Mouse (Mus musculus) frontal cortex, adult 2 months (tissue): ENCODE measurements at regions not wholly inside any gene's neighbourhood (a gene's known extent, or its start where the extent isn't known, plus 50 kb on each side); places are given as distances from the start of the nearest gene placed in this dataset.

Experiments used
- DNase-seq, 2 experiments: peaks; one replicate each; pipeline ENCODE4 v3.0.0; 2022; ENCODE audit warnings: low spot score in 1 of 2; ENCODE audit errors: extremely low spot score in 1 of 2

DNA sequence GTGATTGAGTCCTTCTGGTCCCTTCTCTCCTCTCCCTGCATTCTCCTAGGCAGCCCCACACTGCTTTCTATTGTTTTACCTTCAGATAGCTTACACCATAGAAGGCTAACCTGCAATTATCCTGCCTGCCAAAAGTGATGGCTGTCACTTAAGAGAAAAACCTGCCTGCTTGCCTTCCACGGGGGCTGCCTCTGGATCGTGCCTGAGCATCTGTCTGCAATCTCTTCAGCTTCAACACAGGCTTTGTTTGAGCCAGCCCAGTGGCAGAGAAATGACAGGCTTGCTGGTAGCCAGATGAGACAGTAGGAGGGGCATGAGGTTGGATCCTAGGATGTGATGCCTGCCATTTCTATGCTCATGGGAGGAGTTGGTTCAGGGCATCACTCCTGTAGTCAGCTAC lies 345.2 kb upstream of the Tshz3 start:
- DNase-seq: no peak

DNA sequence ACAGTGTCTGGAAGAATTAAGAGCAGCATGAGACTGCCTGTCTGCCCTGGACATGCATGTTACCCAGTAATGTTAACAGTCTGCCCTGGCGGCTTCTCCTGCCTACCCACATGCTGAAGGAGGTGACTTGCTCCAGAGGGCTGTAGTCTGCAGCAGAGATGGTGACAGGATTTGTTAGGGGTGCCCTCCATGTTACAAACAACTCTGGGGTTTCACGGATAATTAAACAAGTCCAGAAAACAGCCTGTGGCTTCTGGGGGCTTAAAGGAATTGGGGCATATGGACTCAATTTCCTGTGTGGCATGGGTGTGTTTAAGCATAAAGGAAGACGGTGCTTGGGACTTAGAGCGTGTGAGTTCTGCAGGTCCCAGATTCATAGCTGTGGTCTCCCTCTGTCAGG lies 347.3 kb upstream of the Tshz3 start:
- DNase-seq: no peak

DNA sequence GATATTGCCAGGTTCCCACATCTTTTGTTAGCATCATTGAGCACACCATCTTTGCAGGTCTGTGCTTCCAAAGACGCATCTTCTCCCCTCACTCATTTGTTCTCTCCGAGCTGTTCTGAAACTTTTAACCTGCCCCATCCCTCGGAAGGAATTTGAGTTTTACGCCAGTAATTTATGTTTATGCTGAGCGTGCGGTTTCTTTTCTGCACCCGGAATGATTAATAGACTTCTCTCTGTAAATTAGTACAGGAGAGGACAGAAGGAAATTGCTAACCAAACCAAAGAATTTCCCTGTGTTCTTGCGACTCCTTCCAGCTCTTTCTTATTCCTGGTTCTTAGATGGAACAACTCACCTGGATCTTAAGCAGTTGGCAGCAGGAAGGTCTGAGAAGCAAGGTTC lies 349.7 kb upstream of the Tshz3 start:
- no peak for DNase-seq

DNA sequence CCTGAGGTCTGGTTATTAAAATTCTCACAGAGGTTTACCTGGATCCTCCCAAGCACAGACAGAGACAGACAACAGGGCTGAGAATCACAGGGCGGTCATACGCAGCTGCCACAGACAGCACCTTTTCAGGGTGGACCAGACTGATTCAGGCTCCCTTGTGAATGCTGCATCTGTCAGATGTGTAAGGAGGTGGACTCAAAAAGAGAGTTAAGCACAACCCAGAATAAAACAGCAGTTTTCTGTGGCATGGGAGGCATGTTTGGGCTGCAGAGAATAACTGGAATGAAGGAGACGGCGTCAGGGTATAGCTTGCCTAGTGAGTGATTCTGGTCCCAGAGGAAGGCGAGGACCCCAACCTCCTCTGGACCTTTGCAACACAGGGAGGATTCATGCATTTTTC lies 363.1 kb upstream of the Tshz3 start:
- peak; percentile 5 to 35 for DNase-seq

DNA sequence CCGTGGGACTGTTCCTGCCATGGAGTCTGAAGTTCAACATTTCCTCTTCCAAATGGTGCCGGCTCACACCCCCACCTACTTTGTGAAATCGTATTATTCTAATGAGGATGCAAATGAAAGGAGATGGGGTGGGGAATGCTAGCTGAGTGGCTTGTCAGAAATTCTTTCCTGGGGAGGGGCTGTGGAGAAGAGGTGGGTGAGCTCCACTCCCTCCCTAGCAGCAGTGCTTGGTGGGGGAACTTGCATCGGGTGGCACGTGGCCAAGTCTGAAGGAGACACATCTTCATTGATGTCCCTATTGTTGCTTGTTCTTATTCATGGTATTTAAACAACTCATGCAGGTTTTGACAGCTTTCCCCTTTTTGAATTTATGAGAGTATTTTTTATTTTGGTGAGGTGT lies 363.8 kb upstream of the Tshz3 start:
- peak in 1 of 2 experiments; percentile 5 for DNase-seq

DNA sequence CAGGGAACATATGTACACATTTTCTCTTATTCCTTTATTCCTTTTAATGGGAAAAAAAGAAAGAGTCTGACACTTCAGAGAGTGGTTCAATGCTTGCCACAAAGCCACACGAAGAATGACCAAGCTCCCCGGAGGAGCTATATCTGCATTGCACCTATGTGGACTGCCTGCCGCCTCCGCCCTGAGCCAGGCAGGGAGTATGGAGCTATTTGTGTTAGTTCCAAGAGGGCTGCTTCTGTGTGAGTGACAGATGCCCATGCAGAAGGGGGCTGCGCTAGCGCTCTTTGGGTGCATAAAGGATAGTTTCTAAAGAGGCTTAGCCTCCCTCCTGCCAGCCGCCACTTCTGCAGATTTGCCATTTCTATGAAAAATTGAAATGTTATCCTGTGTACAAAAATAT lies 365.3 kb upstream of the Tshz3 start:
- peak in 1 of 2 experiments; percentile 25 for DNase-seq

DNA sequence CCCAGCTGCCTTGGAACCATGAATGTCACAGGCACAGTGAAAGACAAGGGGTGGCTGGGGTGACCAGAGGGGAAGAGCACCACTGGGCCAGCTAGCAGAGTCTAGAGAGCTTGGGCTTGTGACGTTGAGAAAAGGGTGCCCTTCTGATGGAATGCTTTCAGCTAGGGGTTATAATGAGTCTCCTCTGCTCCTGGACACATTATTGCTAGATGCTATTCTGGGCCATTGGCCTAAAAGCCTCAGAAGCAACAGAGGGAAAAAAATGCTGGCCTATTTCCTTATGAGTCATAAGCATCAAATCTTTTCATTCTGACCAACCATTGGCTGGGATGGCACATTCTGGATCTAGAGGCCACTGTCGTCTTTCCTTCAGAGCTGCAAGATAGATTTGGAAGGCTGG lies 369.8 kb upstream of the Tshz3 start:
- DNase-seq: no peak

DNA sequence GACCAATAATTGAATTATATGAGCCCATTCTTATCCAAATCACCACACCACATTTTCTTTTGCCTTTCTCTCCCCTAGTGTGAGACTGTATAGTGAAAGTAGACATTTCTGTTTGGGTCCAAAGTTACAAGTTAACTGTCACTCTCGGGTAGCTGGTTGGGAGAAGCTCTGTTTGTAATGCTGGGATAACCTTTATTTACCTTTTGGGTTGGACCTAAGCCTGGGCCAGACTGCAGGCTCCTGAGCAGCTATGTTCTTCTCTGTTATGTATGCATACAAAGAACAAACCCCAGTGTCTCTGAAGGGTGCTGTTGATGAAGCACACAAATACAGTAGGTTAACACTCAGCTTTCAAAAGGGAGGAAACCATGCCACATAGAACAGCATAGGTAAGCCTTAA lies 373.9 kb upstream of the Tshz3 start:
- DNase-seq: no peak

DNA sequence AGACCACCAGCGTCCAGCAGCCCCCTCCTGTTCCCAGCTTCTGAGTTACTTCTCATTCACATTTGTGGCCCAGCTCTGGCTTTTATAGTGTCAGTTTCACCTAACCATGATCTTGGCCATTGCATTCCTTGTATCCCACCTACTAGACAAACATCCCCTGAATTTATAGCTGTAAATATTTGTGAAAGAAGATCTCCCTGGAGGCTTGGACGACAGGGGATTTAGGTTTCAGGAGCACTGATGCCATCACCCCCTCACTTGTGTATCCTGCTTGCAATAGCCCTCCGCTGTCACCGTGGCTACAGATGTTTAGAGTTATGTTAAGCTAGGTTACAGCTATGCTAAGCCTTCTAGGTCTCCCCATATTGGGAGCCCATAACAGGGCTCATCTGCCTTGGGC lies 375.7 kb upstream of the Tshz3 start:
- no peak for DNase-seq

DNA sequence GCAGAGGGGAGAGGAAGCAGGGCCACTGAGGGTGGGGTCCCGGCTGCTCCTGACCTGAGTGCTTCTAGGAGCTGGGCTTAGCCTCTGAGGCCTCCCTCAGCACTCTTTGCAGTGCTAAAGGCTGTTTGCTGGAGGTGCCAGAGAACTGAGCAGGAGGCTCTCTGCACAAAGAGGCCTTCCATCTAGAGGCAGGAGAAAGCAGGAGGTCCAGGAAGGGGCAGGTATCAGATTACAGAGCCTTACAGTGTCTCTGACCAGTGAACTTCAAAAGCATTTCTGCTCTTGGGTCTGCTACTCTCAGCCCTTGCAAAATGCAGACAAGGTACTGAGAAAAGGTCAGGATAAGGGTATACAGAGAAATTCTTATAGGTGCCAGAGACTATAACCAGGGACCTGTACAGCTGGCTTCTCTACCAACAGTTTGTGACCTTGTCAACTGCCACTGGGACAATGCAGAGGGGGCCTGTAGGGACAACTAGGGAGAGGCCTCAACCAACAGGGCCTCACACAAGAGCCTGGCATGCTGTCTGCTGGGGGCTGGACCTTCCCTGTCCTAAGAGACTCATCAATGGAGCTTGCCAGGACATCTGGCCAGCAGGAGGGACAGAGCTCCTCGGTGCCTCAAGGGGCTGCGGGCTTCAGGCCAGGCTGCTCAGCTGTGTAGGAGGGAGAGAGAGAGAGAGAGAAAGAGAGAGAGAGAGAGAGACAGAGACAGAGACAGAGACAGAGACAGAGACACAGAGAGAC lies 380.3 kb upstream of the Tshz3 start:
- no peak for DNase-seq

DNA sequence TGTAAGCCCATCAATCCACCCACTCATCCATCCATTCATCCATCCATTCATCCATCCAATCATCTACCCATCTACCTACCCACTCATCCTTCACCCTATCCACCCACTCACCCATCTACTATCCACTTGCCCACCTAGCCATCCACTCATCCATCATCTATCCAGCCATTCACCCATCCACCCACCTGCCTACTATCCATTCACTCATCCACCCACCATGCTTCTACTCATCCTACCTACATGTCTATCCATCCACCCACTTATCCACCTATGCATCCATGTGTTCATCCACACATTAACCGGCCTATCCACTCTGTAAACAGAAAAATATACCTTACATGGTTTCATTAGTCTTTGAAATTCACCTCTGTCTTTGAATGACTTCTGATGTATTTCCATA lies 384.2 kb upstream of the Tshz3 start:
- DNase-seq: no peak

DNA sequence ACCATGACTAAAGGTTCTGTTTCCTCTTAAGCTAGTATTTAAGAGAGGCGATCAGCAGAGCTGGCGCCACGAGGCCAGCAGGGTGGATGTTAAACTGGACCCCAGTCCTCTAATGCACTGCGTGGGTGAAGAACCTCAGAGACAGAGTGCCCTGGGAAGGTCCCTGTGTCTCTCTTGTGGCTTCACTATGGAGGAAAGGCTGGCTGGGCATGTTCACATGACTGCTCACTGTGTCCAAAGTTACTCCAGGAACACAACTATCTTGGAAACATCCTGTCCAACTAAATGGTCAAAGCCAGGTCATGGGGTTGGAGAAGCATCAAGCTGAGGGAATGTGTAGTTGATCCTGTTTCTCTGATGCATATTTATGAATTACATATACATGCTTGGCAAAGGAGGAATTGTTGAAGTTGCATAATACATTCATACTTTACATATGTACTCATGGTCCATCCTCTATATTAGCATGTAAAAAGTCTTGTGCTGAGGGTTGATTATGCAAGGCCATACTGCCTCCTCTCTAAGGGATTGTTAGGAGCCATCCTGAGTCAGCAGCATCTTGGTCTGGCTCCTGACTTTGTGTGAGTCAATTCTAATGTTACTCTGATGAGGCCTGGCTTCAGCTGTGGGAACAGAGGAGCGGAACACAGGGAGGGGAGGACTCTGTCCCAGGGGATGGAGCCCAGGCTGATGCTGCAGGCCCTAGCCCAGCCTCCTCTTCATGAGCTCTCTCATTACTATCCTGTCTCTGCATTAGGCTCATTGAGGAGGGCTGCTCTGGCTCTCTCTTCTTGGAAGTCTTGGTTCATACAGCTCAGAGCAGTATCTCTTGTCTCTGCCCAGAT lies 387.9 kb upstream of the Tshz3 start:
- DNase-seq: no peak

DNA sequence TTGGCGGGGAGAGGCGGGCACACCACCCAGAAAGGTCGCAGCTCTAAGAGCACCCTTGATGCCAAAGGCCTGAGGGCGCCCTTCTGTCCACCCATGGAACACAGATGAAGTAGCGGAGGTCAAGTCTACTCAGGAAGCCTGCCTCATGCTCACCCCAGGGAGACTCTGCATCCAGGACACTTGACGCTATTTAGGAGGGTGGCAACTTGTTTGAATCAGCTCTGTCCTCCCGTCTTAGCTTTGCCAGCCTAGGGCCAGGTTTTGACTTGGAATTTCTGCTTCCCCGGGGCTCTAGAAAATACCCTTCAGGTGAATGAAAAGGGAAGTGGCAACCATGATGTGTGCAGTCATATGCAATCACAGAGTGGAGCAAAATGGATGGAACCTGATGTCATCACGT lies 389.2 kb upstream of the Tshz3 start:
- DNase-seq: no peak

DNA sequence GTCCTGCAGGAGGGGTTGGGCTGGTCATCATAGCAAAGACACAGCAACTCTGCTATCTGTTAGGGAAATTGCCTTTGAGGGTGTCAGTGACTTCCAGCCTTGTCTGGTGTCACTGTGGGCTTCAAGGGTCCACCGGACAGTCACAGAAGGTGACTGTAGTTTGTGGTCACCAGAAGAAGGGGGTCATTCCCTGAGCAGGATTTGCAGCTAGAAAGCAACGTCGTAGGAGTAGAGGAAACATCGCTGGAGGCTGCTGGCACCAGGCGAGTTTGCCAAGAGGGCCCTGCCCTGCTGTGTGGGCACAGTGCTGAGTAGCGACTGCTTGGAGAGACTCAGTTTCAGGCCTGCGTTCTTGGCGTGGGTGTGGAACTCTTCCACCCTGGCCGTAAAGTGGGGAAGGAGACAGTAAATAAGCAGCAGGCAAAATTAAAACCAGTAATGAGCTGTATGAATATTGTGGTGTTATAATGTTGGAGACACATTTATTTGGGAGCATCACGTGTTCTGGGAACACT lies 389.8 kb upstream of the Tshz3 start:
- DNase-seq: peak in 1 of 2 experiments; percentile 57

DNA sequence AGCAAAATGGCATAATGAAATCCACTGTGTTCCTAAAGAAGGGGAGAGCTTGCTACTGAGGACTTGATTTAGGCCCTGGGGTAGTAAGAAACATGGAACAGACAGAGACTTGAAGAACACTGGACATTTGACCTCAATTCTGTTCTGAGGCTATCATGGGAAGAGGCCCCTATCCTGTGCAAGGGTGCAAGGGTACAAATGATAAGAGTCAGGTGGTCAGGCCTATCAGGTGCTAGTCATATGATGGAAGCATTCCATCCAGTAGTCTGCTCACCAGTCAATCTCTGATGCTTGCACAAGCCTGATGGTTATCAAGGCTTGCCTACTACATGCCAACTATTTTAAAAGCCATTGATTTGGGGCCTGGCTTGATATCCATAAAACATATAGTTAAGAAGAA lies 420.6 kb upstream of the Tshz3 start:
- DNase-seq: no peak

DNA sequence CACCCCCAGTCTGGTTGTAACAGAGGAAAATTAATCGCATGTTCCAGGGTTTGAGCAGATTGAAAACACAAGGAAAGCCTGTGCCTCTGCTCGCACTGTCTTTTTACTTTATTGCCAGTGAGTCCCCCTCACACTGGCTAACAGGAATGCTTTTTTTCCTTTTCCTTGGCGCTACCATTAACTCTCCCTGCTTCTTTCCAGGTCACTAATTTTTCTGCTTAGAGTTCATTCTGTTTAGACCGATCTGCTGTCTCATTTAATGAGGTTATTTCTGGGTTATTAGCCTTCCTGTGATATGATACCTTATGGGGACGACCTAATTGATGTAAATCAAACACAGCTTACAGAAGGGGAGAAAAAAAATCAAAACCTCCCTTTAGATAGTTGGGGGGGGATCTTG lies 429.0 kb upstream of the Tshz3 start:
- DNase-seq: no peak

DNA sequence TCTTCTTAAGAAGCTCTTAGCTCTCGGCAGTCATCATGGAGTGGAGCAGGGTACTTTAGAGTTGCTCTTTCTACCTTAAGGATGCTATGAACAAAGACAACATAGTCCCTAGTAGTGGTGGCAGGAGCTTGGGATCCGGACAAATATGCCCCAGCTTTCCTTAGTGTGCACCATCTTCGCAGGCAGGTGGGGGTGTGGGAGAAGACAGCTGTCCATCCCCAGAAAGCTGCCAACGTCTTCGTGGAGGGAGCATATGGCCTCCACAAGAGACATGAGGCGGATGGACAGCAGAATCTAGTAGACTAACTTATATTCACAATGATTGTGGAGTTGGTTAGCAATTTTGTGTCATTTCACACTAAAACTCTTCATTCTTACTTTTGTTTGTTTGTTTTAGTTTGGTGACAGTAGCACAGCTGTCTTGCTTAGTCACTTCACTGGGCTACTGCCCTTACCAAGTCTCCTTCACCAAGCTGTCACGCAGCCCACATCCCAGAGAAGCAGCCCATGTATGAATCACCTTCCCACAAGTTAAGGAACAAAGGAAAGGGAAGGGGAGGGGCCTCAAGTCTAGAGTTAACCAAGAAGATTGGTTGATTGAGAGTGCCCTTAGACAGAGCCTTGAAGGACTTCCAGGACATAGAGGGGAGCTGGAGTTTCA lies 432.6 kb upstream of the Tshz3 start:
- no peak for DNase-seq

DNA sequence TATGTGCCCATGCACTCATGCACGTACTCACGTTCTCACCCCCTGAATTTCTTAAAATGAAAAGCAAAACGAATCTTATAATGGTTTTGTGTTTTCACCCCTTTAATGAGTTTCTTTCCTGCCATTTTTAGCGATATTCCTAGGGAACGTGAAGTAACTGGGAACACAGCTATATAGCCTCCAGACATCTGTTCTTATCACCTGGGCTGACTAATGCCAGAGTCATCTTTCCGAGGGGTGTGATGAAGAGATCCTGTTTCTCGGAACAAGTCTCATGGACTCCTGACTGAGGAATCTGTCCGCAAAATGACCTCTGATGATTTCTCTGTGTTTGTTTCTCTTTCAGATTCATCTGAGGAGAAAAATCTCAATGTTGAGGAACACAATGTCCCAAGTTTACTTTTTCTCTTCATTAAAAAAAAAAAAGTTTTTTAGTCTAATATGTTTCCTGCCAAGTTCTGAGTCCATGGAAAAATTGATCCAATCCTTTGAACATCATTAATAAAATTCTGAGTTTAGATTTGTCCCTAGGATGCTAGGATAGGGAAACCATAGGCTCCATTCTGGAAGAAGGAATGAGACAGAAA lies 435.7 kb upstream of the Tshz3 start:
- peak in 1 of 2 experiments; percentile 34 for DNase-seq

DNA sequence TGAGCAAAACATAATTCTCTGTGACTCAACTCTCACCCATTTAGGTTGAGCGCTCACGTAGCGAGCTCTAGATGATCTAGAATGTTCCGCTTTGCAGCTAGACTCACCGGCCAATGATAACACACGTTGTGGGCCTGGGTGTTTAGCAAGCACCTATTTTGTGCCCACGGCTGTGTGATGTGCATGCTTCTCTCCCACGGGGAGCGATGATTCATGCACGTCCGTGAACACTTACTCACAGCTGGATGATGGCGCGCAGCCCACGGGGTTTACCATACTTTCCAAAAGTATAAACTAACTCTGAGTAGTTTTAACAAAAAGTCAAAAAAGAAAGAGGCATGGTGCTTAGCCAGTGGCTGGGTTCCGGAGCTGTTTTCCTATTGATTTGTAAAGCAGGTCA lies 440.8 kb upstream of the Tshz3 start:
- DNase-seq: peak; percentile 49 to 80

DNA sequence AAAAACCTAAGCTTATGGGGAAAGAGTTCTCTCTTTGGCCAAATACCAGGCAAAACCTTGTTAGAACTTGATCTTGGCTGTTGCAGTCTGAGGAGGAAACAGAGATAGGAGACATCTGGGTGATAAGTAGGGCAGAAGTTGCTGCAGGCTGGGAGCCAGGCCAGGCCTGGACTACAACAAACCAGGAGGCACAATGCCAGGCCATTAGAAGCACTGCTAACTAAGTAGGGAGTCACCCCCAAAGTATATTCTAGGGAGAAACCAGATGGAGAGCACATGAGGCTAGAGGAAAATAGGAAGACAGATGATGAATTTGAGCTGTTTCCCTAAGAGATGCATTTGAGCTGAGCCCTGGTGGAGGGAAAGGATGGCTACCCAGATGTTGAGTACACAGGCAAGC lies 444.6 kb upstream of the Zfp507 start:
- DNase-seq: no peak

DNA sequence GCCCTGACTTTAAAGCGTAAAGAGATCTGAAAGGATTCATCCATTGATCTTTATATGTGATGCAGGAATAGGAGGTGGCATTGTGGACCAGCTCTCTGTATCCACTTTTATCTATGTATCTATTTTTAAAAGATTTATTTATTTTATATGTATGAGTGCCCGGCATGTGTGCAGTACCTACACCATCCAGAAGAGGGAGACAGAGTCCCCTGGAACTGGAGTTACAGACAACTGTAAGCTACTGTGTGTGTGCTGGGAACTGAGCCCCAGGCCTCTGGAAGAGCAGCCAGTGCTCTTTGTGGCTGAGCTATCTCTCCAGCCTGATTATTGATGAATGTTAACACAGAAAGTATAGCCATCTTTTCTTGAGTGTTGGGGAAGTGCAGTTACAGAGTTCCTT lies 433.9 kb upstream of the Zfp507 start:
- DNase-seq: no peak
